Mouse (Mus musculus): Measurements from ENCODE around the gene Fam24a. TPM values are rescaled to one million over a fixed set of nuclear protein-coding genes. Genes with fewer than 3 reads are reported as not detected.
A peak's percentile ranks its signal among the peaks of the same experiment; 100 is the strongest.

Gene Fam24a
- polyA plus RNA-seq (2016; fragmentation: Nextera tagmentation; extraction: Ambion mirVana) = not detected in 2 replicates

DNA sequence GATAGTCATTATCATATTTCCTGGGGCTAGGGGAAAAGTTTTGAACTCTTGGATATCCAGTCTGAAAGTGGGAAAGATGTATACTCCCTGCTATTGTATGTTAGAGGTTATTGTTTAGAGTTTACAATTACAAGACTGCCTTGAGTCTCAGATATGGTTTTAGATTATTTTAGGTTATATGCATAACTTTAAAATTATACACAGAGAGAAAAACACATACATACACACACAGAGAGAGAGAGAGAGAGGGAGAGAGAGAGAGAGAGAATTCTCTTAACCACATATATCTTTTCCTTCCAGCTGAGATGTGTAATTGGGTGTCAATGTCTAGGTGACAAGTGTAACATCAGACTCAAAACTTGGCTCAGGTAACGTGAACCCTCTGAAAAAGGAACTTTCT, at the start of gene Fam24a:
Gene Fam24a (plus strand): TSS at position 301 of the 400 bp plus-strand sequence.
- Histone ChIP-seq H3K9ac (no peak within 1 kb of the TSS), H3K4me1 (peaks cover 12% of the 10 kb centered on the region), H3K4me2 (no peak within 1 kb of the TSS), H3K9me3 (no peaks in the 10 kb centered on the region), H3K27ac (no peak within 1 kb of the TSS), H3K4me3 (replicated peaks) (no peak within 1 kb of the TSS), H3K36me3 (replicated peaks) (no peaks in the 10 kb centered on the region), H3K27me3 (no peaks in the 10 kb centered on the region)
- ATAC-seq (ENCODE audit: low FRiP score) = no peak
- WGBS = 48% methylated on average over 1 of the region's 1 CpGs

DNA sequence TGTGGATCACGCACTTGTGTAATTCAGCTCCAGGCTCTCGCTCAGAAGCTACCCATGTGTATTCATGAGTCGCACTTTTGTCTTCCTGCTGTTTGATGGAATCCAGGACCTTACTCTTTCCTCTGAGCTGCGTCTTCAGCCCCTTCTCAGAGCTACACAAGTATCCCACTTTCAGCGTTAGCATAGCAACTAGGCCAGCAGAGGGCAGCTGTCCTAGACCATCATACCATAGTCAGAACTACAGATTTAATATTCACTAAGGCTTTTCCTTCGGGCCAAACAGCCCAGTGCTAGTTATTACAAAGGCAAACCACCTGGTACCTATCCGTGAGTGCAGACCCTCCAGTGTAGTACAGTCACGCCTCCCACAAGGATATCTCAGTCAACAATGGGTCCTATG, 36.5 kb upstream of the Fam24a start:
- no peak overlapping the region for H3K4me2 ChIP-seq
- no peaks in the 10 kb centered on the region for H3K4me1 ChIP-seq
- no peaks in the 10 kb centered on the region for H3K9me3 ChIP-seq
- no peak overlapping the region for H3K27ac ChIP-seq
- no peak overlapping the region for H3K9ac ChIP-seq
- no peaks in the 10 kb centered on the region for H3K27me3 ChIP-seq
- ATAC-seq (ENCODE audit: low FRiP score) = no peak
- no peak overlapping the region for H3K4me3 ChIP-seq (replicated peaks)
- H3K36me3 ChIP-seq (replicated peaks) = no peaks in the 10 kb centered on the region
- 79% methylated on average over 8 of the region's 8 CpGs for WGBS

DNA sequence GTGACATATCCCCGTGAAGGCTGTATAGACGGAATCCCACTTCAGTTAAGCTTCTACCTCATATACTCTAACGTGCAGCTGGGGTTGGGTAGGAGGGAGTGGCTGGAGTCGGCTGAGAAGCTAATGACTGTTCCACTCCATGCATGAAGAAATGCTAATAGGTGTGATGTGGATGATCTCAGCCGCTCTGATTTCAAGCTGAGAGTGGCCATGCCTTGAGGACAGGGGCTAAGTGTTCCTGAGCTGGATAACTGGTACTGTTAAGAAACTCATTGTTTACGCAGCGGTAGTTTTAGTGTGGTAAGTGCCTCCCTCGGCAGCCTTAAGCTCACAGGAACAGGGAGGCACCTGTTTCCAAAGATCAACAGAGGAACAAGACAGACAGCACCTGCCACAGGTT, 30.3 kb upstream of the Fam24a start:
- WGBS = 84% methylated on average over 8 of the region's 8 CpGs
- Histone ChIP-seq H3K4me3 (replicated peaks) (no peak overlapping the region), H3K27ac (no peak overlapping the region), H3K4me1 (no peaks in the 10 kb centered on the region), H3K9ac (no peak overlapping the region), H3K36me3 (replicated peaks) (no peaks in the 10 kb centered on the region), H3K27me3 (no peaks in the 10 kb centered on the region), H3K9me3 (no peaks in the 10 kb centered on the region), H3K4me2 (no peak overlapping the region)
- ATAC-seq (ENCODE audit: low FRiP score) = no peak

DNA sequence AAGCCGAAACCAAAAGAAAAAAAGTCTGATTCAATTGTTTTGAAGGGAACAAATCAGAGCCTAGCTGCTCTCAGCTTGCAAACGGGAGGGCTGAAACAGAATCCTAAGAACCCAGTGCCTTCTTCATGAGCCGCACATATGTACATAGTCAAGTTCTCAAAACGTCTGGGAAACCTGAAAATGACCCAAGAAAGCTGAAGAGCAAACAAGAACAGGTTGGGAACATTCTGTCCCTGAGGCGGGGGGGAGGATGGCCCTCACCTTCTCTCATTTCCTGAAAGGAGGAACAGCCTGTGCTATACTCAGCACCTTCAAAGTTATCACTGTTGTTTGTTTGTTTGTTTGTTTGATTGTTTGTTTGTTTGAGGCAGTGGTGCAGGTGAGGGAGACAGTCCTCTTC, 26.9 kb upstream of the Fam24a start:
- no peak for ATAC-seq (ENCODE audit: low FRiP score)
- Histone ChIP-seq H3K4me1 (no peaks in the 10 kb centered on the region), H3K27me3 (no peaks in the 10 kb centered on the region), H3K4me2 (no peak overlapping the region), H3K9ac (no peak overlapping the region), H3K27ac (no peak overlapping the region), H3K4me3 (replicated peaks) (no peak overlapping the region), H3K9me3 (no peaks in the 10 kb centered on the region), H3K36me3 (replicated peaks) (no peaks in the 10 kb centered on the region)
- WGBS = 85% methylated on average over 5 of the region's 5 CpGs

DNA sequence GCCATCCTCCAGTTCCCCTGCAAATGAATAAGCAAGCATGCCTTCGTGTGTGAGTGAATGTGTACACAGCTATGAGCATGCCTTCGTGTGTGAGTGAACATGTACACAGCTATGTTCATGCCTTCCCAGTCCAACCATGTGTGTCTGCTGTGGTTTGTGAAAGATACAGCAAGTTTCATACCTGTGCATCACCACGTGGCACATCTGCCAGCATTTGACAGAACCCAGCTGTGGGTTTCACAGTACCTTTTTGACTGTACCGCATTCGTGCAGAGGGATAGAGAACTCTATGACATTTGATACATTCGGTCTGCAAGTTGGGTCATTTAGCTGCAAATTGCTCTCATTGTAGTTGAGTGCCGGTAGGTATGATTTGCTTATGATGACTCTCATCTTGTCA, 19.2 kb upstream of the Fam24a start:
- no peak overlapping the region for H3K9ac ChIP-seq
- no peak overlapping the region for H3K27ac ChIP-seq
- H3K27me3 ChIP-seq = no peaks in the 10 kb centered on the region
- H3K36me3 ChIP-seq (replicated peaks) = no peaks in the 10 kb centered on the region
- no peaks in the 10 kb centered on the region for H3K9me3 ChIP-seq
- WGBS = 84% methylated on average over 7 of the region's 7 CpGs
- no peak for ATAC-seq (ENCODE audit: low FRiP score)
- H3K4me1 ChIP-seq = no peaks in the 10 kb centered on the region
- no peak overlapping the region for H3K4me3 ChIP-seq (replicated peaks)
- no peak overlapping the region for H3K4me2 ChIP-seq

DNA sequence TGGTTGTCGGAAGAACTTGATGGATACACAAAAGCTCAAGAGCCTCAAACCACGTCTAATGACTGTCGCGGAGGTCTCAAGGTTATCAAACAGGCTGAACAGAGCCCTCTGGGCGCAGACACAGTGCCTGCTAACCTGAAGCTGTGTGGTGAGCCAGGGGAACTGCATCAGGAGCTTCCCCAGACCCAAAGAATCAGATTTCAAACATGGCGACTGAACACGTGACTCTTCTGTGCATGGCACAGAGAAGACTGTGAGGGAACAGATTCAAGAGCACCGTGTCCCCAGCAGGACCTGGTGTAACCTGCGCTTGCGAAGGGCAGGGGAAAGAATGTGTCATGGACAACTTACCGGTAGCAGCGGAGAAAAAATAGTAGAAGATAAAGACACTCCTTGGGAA, 16.1 kb upstream of the Fam24a start:
- Histone ChIP-seq H3K4me2 (no peak overlapping the region), H3K36me3 (replicated peaks) (no peaks in the 10 kb centered on the region), H3K27me3 (no peaks in the 10 kb centered on the region), H3K4me1 (no peaks in the 10 kb centered on the region), H3K9me3 (no peaks in the 10 kb centered on the region), H3K27ac (no peak overlapping the region), H3K4me3 (replicated peaks) (no peak overlapping the region), H3K9ac (no peak overlapping the region)
- ATAC-seq (ENCODE audit: low FRiP score) = no peak
- WGBS = 76% methylated on average over 12 of the region's 12 CpGs

DNA sequence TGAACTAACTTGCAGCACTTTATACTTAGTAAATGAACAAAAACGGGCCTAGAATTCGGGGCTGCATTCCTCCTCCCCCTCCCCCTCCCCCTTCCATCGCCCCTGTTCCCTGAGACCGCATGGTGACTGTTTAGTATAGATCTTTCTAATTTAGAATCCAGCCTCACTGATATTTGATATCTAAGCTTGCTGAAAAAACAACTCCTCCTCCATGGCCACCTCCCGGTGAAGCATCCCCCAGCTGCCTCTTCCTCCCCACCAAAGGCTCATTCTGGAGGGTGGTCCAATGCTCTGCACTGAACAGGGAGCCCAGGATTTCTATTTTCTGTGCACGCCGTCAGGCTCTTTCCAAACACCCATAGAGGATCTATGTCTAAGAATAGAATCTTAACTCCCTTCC, 15.3 kb upstream of the Fam24a start:
- H3K9me3 ChIP-seq = no peaks in the 10 kb centered on the region
- 76% methylated on average over 6 of the region's 7 CpGs for WGBS
- H3K9ac ChIP-seq = no peak overlapping the region
- no peak for ATAC-seq (ENCODE audit: low FRiP score)
- no peaks in the 10 kb centered on the region for H3K27me3 ChIP-seq
- H3K36me3 ChIP-seq (replicated peaks) = no peaks in the 10 kb centered on the region
- H3K4me1 ChIP-seq = no peaks in the 10 kb centered on the region
- no peak overlapping the region for H3K27ac ChIP-seq
- H3K4me3 ChIP-seq (replicated peaks) = no peak overlapping the region
- H3K4me2 ChIP-seq = no peak overlapping the region

DNA sequence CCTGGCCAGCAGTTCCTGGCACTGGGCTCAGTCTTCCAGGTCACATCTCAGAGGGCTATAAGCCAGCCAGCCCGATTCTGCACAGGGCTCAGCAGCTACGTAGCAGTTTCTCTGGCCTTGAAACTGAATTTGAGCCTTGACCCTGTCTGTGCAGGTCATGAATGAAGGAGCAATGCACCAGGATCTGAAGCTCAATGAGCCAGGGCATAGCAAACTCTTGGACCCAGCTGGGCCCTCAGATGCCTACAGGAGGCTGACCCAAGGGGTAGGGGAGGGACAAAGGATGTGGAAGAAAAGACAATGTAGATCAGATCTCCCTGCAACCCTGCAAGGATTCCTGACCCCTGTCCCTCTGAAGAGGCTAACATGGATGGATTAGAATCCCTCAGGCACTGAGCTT, 11.5 kb upstream of the Fam24a start, which contains the start of gene Cuzd1:
Gene Cuzd1 (minus strand): TSS at position 101 of the 400 bp plus-strand sequence.
- Histone ChIP-seq H3K9ac (no peak within 1 kb of the TSS), H3K9me3 (no peaks in the 10 kb centered on the region), H3K4me2 (no peak within 1 kb of the TSS), H3K4me3 (replicated peaks) (no peak within 1 kb of the TSS), H3K27me3 (no peaks in the 10 kb centered on the region), H3K4me1 (no peaks in the 10 kb centered on the region), H3K36me3 (replicated peaks) (no peaks in the 10 kb centered on the region), H3K27ac (no peak within 1 kb of the TSS)
- no peak for ATAC-seq (ENCODE audit: low FRiP score)
- WGBS = 80% methylated on average over 2 of the region's 2 CpGs

DNA sequence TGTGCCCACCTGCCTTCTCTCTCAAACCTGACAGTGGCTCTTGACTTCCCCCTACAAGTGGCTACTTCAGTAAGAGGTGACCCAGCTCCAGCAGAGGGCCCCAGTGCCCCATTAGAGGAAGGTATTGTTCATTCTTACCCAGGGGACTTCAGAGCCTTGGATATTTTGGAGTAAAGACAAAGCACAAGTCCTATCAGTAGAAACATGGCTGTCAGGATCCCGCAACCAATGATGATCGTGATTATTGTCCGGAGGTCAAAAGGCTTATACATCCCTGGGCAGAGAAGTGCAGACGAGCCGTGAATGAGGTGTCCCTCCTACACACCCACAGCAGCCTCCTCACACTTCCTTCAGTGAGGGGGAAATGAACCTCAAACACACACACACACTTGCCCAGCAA, 6.6 kb upstream of the Fam24a start:
- H3K9ac ChIP-seq = no peak overlapping the region
- H3K4me2 ChIP-seq = no peak overlapping the region
- H3K27ac ChIP-seq = no peak overlapping the region
- 86% methylated on average over 5 of the region's 5 CpGs for WGBS
- H3K36me3 ChIP-seq (replicated peaks) = no peaks in the 10 kb centered on the region
- no peaks in the 10 kb centered on the region for H3K4me1 ChIP-seq
- no peaks in the 10 kb centered on the region for H3K27me3 ChIP-seq
- no peaks in the 10 kb centered on the region for H3K9me3 ChIP-seq
- no peak for ATAC-seq (ENCODE audit: low FRiP score)
- H3K4me3 ChIP-seq (replicated peaks) = no peak overlapping the region

DNA sequence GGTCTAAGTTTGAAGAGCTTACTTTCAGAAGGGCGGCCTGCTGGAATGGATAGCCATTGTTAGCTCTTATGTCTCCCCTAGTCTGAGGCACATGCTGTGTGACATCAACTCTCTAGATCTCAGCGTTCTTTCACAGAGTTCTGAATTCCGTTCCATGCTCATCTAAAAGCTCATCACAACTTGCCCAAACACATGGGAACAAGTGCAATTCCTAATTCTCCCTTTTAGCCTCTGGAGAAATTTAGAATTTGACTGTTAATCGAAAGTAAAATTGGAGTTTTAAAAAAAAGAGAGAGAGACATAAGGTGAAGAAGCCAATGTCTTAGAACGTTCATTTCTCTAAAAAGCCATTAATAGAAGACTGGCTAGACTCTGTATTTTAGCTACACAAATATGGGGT, 4.2 kb upstream of the Fam24a start, which contains the start of gene Fam24b:
Gene Fam24b (minus strand): TSS at position 101 of the 400 bp plus-strand sequence.
- Histone ChIP-seq H3K9me3 (no peaks in the 10 kb centered on the region), H3K36me3 (replicated peaks) (no peaks in the 10 kb centered on the region), H3K27me3 (no peaks in the 10 kb centered on the region), H3K4me2 (no peak within 1 kb of the TSS), H3K9ac (no peak within 1 kb of the TSS), H3K4me1 (no peaks in the 10 kb centered on the region), H3K4me3 (replicated peaks) (no peak within 1 kb of the TSS), H3K27ac (no peak within 1 kb of the TSS)
- ATAC-seq (ENCODE audit: low FRiP score) = no peak
- WGBS = 93% methylated on average over 5 of the region's 5 CpGs

DNA sequence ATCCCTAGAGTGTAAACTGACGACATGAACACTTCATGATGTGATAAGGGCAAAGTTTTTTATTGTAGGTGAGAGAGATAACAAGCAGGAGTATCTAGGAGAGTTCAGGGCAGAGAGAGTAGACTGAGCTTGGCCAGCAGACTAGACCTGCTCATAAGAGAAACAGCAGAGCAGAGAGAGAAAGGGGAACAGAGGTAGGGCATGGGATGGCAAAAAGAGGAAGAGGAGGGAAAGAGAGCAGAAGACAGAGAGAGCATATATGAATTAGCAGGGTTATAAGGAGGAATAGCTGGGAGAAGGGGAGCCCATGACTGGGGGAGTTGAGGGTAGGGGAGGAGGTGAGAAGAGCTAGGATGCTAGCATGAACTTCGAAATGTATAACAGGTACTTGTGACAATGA, 2.0 kb upstream of the Fam24a start:
- Histone ChIP-seq H3K4me1 (no peaks in the 10 kb centered on the region), H3K9me3 (no peaks in the 10 kb centered on the region), H3K4me3 (replicated peaks) (no peak overlapping the region), H3K4me2 (no peak overlapping the region), H3K27ac (no peak overlapping the region), H3K9ac (no peak overlapping the region), H3K36me3 (replicated peaks) (no peaks in the 10 kb centered on the region), H3K27me3 (no peaks in the 10 kb centered on the region)
- WGBS = 86% methylated on average over 2 of the region's 2 CpGs
- ATAC-seq (ENCODE audit: low FRiP score) = no peak

DNA sequence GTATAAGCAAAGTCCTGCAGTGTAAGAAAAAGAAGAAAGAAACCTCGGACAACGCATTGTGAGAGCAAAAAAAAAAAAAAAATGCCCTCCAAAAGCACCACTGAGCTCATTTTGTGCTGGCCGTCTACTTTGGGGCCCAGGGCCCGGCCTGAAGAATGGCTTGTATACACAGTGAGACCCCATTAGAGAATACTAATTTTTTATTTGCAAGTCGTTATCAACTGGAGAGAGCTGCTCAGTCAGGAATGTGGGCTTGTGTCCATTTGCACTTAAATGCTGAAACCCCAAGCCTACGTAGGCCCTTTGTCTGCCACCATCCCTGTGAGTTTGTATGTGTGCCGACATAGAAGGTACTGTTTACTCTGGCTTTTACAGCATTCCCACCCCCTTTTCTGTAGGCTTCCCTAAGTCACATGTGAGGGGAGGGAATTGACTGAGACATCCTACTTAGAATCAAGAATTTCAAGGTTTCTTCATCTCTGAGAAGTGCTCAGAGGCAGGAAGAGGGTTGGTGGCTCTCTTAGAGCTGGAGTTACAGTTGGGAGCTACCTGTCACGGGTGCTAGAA, 3.9 kb downstream of the Fam24a start:
- peaks cover 14% of the 10 kb centered on the region for H3K4me1 ChIP-seq
- H3K9ac ChIP-seq = no peak overlapping the region
- H3K4me3 ChIP-seq (replicated peaks) = no peak overlapping the region
- H3K36me3 ChIP-seq (replicated peaks) = peaks cover 25% of the 10 kb centered on the region
- H3K27me3 ChIP-seq = no peaks in the 10 kb centered on the region
- no peaks in the 10 kb centered on the region for H3K9me3 ChIP-seq
- H3K27ac ChIP-seq = peak overlapping the region; percentile 46
- H3K4me2 ChIP-seq = peak overlapping the region; percentile 6; the same call in 1 of the 2 replicates
- ATAC-seq (ENCODE audit: low FRiP score) = peak; percentile 39; the same call in 1 of the 2 replicates
- whole genome bisulfite sequencing = 32% methylated on average over 8 of the region's 8 CpGs

DNA sequence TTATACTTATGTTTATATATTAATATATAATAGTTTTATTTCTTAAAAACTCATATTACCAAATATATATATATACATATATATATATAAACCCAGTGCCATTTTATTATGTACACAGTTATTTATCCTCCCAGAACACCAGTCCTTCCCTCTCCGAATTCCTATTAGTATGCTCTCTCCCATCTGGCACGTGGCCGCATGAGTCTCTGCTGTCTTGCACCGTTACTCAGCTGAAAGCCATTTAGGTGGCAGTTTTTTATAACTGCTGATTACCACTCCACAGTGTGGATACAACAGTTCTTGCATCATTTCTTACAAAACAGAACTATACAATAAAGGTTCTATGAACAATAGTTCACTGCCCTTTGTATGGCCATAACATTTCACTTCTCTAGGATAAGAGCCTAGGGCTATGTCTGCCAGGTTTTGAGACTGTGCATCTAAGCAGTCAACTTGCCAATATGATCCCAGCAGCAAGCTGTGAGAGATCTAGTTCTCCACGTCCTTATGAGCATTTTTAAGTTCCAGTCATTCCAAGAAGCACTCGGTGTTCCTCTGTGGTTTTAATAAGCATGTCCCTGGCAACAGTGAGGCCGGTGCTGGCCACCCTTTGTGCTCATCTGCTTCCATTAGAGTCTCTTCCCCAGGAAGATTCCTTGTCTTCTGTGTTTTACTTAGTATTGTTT, 12.3 kb downstream of the Fam24a start:
- WGBS = 79% methylated on average over 7 of the region's 7 CpGs
- Histone ChIP-seq H3K4me3 (replicated peaks) (no peak overlapping the region), H3K9me3 (no peaks in the 10 kb centered on the region), H3K4me1 (no peaks in the 10 kb centered on the region), H3K27ac (no peak overlapping the region), H3K4me2 (no peak overlapping the region), H3K27me3 (no peaks in the 10 kb centered on the region), H3K36me3 (replicated peaks) (peaks cover 54% of the 10 kb centered on the region), H3K9ac (no peak overlapping the region)
- no peak for ATAC-seq (ENCODE audit: low FRiP score)
